Mouse (Mus musculus) bone marrow macrophage, adult 2 months (primary cell): ENCODE measurements around the gene Ptpro. TPM values are rescaled to one million over a fixed set of nuclear protein-coding genes. Genes with fewer than 3 reads are reported as not detected.

Experiments used
- H3K27ac ChIP-seq: 2 replicates; pipeline ENCODE4 v1.5.1; 2012; ENCODE audit warnings: low read depth, low read length; ENCODE audit not compliant: insufficient read depth
- H3K4me1 ChIP-seq: 2 replicates; pipeline ENCODE4 v1.6.1; 2012; ENCODE audit warnings: low read length; ENCODE audit not compliant: control insufficient read depth, insufficient read depth
- H3K4me3 ChIP-seq: 2 replicates; pipeline ENCODE4 v1.5.1; 2012; ENCODE audit warnings: mild to moderate bottlenecking, low read length, moderate library complexity; ENCODE audit not compliant: insufficient read depth
- CTCF ChIP-seq: IDR thresholded peaks from 2 replicates; pipeline ENCODE4 v1.5.1; 2012; ENCODE audit warnings: low read depth, mild to moderate bottlenecking, low read length, moderate library complexity
- POLR2A ChIP-seq: IDR thresholded peaks from 2 replicates; pipeline ENCODE4 v1.6.1; 2012; ENCODE audit warnings: mild to moderate bottlenecking, low read depth, low read length, borderline replicate concordance
- polyA plus RNA-seq: library from polyadenylated mRNA; stranded (reverse); fragments of >200 nt; gene quantifications from 2 replicates; pipeline ENCODE4 v1.2.4, GENCODE M21; 2012; ENCODE audit not compliant: missing spikeins, insufficient read depth, insufficient read length

The Ptpro gene
- polyA plus RNA-seq, 1 experiment = 155 TPM

GRCm38 (mm10) chr6:137371455-137371854 is 119.3 kb downstream of the Ptpro start:
- Histone ChIP-seq H3K4me3 (no peak overlapping the region), H3K4me1 (no peaks in the 10 kb centered on the region), H3K27ac (no peak overlapping the region)
- TF ChIP-seq POLR2A (no peak), CTCF (no peak)

GRCm38 (mm10) chr6:137373920-137374319 is 121.8 kb downstream of the Ptpro start:
- Histone ChIP-seq H3K27ac (no peak overlapping the region), H3K4me3 (no peak overlapping the region), H3K4me1 (no peaks in the 10 kb centered on the region)
- TF ChIP-seq POLR2A (no peak), CTCF (no peak)

- Histone ChIP-seq H3K4me3 (no peak overlapping the region), H3K4me1 (peaks cover 10% of the 10 kb centered on the region), H3K27ac (no peak overlapping the region)
- TF ChIP-seq POLR2A = no peak
- no peak for TF ChIP-seq CTCF
Observed at GRCm38 (mm10) chr6:137382546-137382945, 130.4 kb downstream of the Ptpro start.

GRCm38 (mm10) chr6:137386344-137386743 is 134.2 kb downstream of the Ptpro start:
- Histone ChIP-seq H3K27ac (peak overlapping the region; percentile 73), H3K4me1 (peaks cover 13% of the 10 kb centered on the region), H3K4me3 (no peak overlapping the region)
- TF ChIP-seq POLR2A (no peak), CTCF (no peak)

- Histone ChIP-seq H3K4me3 (no peak overlapping the region), H3K27ac (no peak overlapping the region; the same call in 1 of the 2 replicates), H3K4me1 (peaks cover 13% of the 10 kb centered on the region)
- TF ChIP-seq CTCF = no peak
- no peak for TF ChIP-seq POLR2A
Observed at GRCm38 (mm10) chr6:137386935-137387334, 134.8 kb downstream of the Ptpro start.

GRCm38 (mm10) chr6:137395075-137395474 is 143.0 kb downstream of the Ptpro start:
- no peak overlapping the region for H3K4me3 ChIP-seq
- peaks cover 7% of the 10 kb centered on the region for H3K4me1 ChIP-seq
- H3K27ac ChIP-seq = no peak overlapping the region
- TF ChIP-seq CTCF (no peak), POLR2A (no peak)

- no peak for TF ChIP-seq POLR2A
- Histone ChIP-seq H3K4me1 (peaks cover 7% of the 10 kb centered on the region), H3K27ac (no peak overlapping the region), H3K4me3 (no peak overlapping the region)
Observed at GRCm38 (mm10) chr6:137396106-137396793, 144.1 kb downstream of the Ptpro start.

GRCm38 (mm10) chr6:137397358-137397757 is 145.2 kb downstream of the Ptpro start:
- no peak overlapping the region for H3K27ac ChIP-seq
- TF ChIP-seq POLR2A (no peak), CTCF (no peak)
- no peak overlapping the region for H3K4me3 ChIP-seq
- peaks cover 7% of the 10 kb centered on the region for H3K4me1 ChIP-seq

GRCm38 (mm10) chr6:137404196-137404595 is 152.1 kb downstream of the Ptpro start:
- H3K27ac ChIP-seq = peak overlapping the region; percentile 20; the same call in 1 of the 2 replicates
- no peak for TF ChIP-seq POLR2A
- no peak for TF ChIP-seq CTCF
- H3K4me3 ChIP-seq = no peak overlapping the region
- peaks cover 32% of the 10 kb centered on the region for H3K4me1 ChIP-seq

- peaks cover 42% of the 10 kb centered on the region for H3K4me1 ChIP-seq
- H3K27ac ChIP-seq = peak overlapping the region; percentile 74
- no peak for TF ChIP-seq POLR2A
- no peak for TF ChIP-seq CTCF
- H3K4me3 ChIP-seq = no peak overlapping the region
Observed at GRCm38 (mm10) chr6:137405690-137406089, 153.6 kb downstream of the Ptpro start.
